Mouse (Mus musculus): ENCODE measurements around the gene Iqschfp. TPM values are rescaled to one million over a fixed set of nuclear protein-coding genes. Genes with fewer than 3 reads are reported as not detected.

Iqschfp gene
- polyA plus RNA-seq, 1 experiment from 2014 or later, result 5.3 TPM

- no peak overlapping the region for H3K27ac ChIP-seq (ENCODE audit: low read length)
- H3K4me1 ChIP-seq (replicated peaks; ENCODE audit: control insufficient read depth, insufficient read depth, low read length), result 0 out of 2 replicates have a peak, but pooled peaks cover 10% of the 10 kb centered on the region
- peak overlapping the region; percentile 73 for H3K4me2 ChIP-seq (ENCODE audit: low read length)
- H3K9ac ChIP-seq (replicated peaks; ENCODE audit: low read depth, low read length), result peak overlapping the region; percentile 0; the same call in 1 of the 2 replicates
- peak; percentile 74 for ATAC-seq
- H3K36me3 ChIP-seq (ENCODE audit: control insufficient read depth, insufficient read depth), result no peaks in the 10 kb centered on the region
- no peaks in the 10 kb centered on the region for H3K27me3 ChIP-seq (replicated peaks; ENCODE audit: control insufficient read depth, insufficient read depth, low read length)
- no peaks in the 10 kb centered on the region for H3K9me3 ChIP-seq (ENCODE audit: control insufficient read depth, low read length)
- 44% methylated on average over 10 of the region's 10 CpGs for WGBS
- H3K4me3 ChIP-seq (replicated peaks; ENCODE audit: low read length), result peak overlapping the region; percentile 46
These were observed 736 bp downstream of the Iqschfp start for GRCm38 (mm10) chr3:67892768-67893167.

GRCm38 (mm10) chr3:67902517-67902916 is 10.5 kb downstream of the Iqschfp start:
- Histone ChIP-seq H3K27ac (ENCODE audit: low read length) (no peak overlapping the region), H3K36me3 (ENCODE audit: control insufficient read depth, insufficient read depth) (no peaks in the 10 kb centered on the region), H3K4me3 (replicated peaks; ENCODE audit: low read length) (no peak overlapping the region), H3K27me3 (replicated peaks; ENCODE audit: control insufficient read depth, insufficient read depth, low read length) (no peaks in the 10 kb centered on the region), H3K9ac (replicated peaks; ENCODE audit: low read depth, low read length) (no peak overlapping the region), H3K4me2 (ENCODE audit: low read length) (no peak overlapping the region), H3K9me3 (ENCODE audit: control insufficient read depth, low read length) (no peaks in the 10 kb centered on the region), H3K4me1 (replicated peaks; ENCODE audit: control insufficient read depth, insufficient read depth, low read length) (no peaks in the 10 kb centered on the region)
- no peak for ATAC-seq
- 82% methylated on average over 4 of the region's 4 CpGs for WGBS

- 77% methylated on average over 2 of the region's 2 CpGs for WGBS
- Histone ChIP-seq H3K4me3 (replicated peaks; ENCODE audit: low read length) (no peak overlapping the region), H3K4me1 (replicated peaks; ENCODE audit: control insufficient read depth, insufficient read depth, low read length) (no peaks in the 10 kb centered on the region), H3K4me2 (ENCODE audit: low read length) (no peak overlapping the region), H3K9ac (replicated peaks; ENCODE audit: low read depth, low read length) (no peak overlapping the region), H3K36me3 (ENCODE audit: control insufficient read depth, insufficient read depth) (no peaks in the 10 kb centered on the region), H3K9me3 (ENCODE audit: control insufficient read depth, low read length) (no peaks in the 10 kb centered on the region), H3K27me3 (replicated peaks; ENCODE audit: control insufficient read depth, insufficient read depth, low read length) (no peaks in the 10 kb centered on the region), H3K27ac (ENCODE audit: low read length) (no peak overlapping the region)
- ATAC-seq, result no peak
These were observed 16.6 kb downstream of the Iqschfp start for GRCm38 (mm10) chr3:67908586-67908985.

- H3K27me3 ChIP-seq (replicated peaks; ENCODE audit: control insufficient read depth, insufficient read depth, low read length), result no peaks in the 10 kb centered on the region
- H3K9me3 ChIP-seq (ENCODE audit: control insufficient read depth, low read length), result no peaks in the 10 kb centered on the region
- no peak overlapping the region for H3K4me3 ChIP-seq (replicated peaks; ENCODE audit: low read length)
- no peak overlapping the region for H3K9ac ChIP-seq (replicated peaks; ENCODE audit: low read depth, low read length)
- peaks cover 3% of the 10 kb centered on the region; the same call in 1 of the 2 replicates for H3K4me1 ChIP-seq (replicated peaks; ENCODE audit: control insufficient read depth, insufficient read depth, low read length)
- H3K4me2 ChIP-seq (ENCODE audit: low read length), result no peak overlapping the region
- no peaks in the 10 kb centered on the region for H3K36me3 ChIP-seq (ENCODE audit: control insufficient read depth, insufficient read depth)
- WGBS, result 73% methylated on average over 3 of the region's 3 CpGs
- no peak overlapping the region for H3K27ac ChIP-seq (ENCODE audit: low read length)
- no peak for ATAC-seq
These were observed 26.1 kb downstream of the Iqschfp start for GRCm38 (mm10) chr3:67918098-67918497.

- H3K9ac ChIP-seq (replicated peaks; ENCODE audit: low read depth, low read length), result no peak overlapping the region
- H3K4me1 ChIP-seq (replicated peaks; ENCODE audit: control insufficient read depth, insufficient read depth, low read length), result peaks cover 3% of the 10 kb centered on the region; the same call in 1 of the 2 replicates
- 29% methylated on average over 8 of the region's 8 CpGs for WGBS
- no peaks in the 10 kb centered on the region for H3K36me3 ChIP-seq (ENCODE audit: control insufficient read depth, insufficient read depth)
- no peaks in the 10 kb centered on the region for H3K27me3 ChIP-seq (replicated peaks; ENCODE audit: control insufficient read depth, insufficient read depth, low read length)
- peak; percentile 55 for ATAC-seq
- no peak overlapping the region for H3K27ac ChIP-seq (ENCODE audit: low read length)
- no peak overlapping the region for H3K4me3 ChIP-seq (replicated peaks; ENCODE audit: low read length)
- no peak overlapping the region for H3K4me2 ChIP-seq (ENCODE audit: low read length)
- H3K9me3 ChIP-seq (ENCODE audit: control insufficient read depth, low read length), result no peaks in the 10 kb centered on the region
These were observed 26.7 kb downstream of the Iqschfp start for GRCm38 (mm10) chr3:67918634-67919259.

GRCm38 (mm10) chr3:67923095-67923494 is 31.1 kb downstream of the Iqschfp start:
- WGBS, result 88% methylated on average over 4 of the region's 4 CpGs
- no peak for ATAC-seq
- H3K9ac ChIP-seq (replicated peaks; ENCODE audit: low read depth, low read length), result no peak overlapping the region
- H3K4me2 ChIP-seq (ENCODE audit: low read length), result no peak overlapping the region
- H3K9me3 ChIP-seq (ENCODE audit: control insufficient read depth, low read length), result no peaks in the 10 kb centered on the region
- no peaks in the 10 kb centered on the region for H3K27me3 ChIP-seq (replicated peaks; ENCODE audit: control insufficient read depth, insufficient read depth, low read length)
- no peak overlapping the region for H3K27ac ChIP-seq (ENCODE audit: low read length)
- no peak overlapping the region for H3K4me3 ChIP-seq (replicated peaks; ENCODE audit: low read length)
- H3K36me3 ChIP-seq (ENCODE audit: control insufficient read depth, insufficient read depth), result no peaks in the 10 kb centered on the region
- peaks cover 3% of the 10 kb centered on the region; the same call in 1 of the 2 replicates for H3K4me1 ChIP-seq (replicated peaks; ENCODE audit: control insufficient read depth, insufficient read depth, low read length)

GRCm38 (mm10) chr3:67925453-67925852 is 33.4 kb downstream of the Iqschfp start:
- 0 out of 2 replicates have a peak, but pooled peaks cover 3% of the 10 kb centered on the region for H3K4me1 ChIP-seq (replicated peaks; ENCODE audit: control insufficient read depth, insufficient read depth, low read length)
- 84% methylated on average over 2 of the region's 2 CpGs for WGBS
- no peak overlapping the region for H3K9ac ChIP-seq (replicated peaks; ENCODE audit: low read depth, low read length)
- H3K27ac ChIP-seq (ENCODE audit: low read length), result no peak overlapping the region
- no peak overlapping the region for H3K4me2 ChIP-seq (ENCODE audit: low read length)
- no peaks in the 10 kb centered on the region for H3K9me3 ChIP-seq (ENCODE audit: control insufficient read depth, low read length)
- no peaks in the 10 kb centered on the region for H3K36me3 ChIP-seq (ENCODE audit: control insufficient read depth, insufficient read depth)
- H3K27me3 ChIP-seq (replicated peaks; ENCODE audit: control insufficient read depth, insufficient read depth, low read length), result no peaks in the 10 kb centered on the region
- no peak for ATAC-seq
- no peak overlapping the region for H3K4me3 ChIP-seq (replicated peaks; ENCODE audit: low read length)

- Histone ChIP-seq H3K27ac (ENCODE audit: low read length) (no peak overlapping the region), H3K9me3 (ENCODE audit: control insufficient read depth, low read length) (no peaks in the 10 kb centered on the region)
- no peak for ATAC-seq
These were observed 38.5 kb downstream of the Iqschfp start for GRCm38 (mm10) chr3:67930424-67931133.

GRCm38 (mm10) chr3:67931181-67931580 is 39.1 kb downstream of the Iqschfp start:
- no peak overlapping the region for H3K4me2 ChIP-seq (ENCODE audit: low read length)
- H3K27me3 ChIP-seq (replicated peaks; ENCODE audit: control insufficient read depth, insufficient read depth, low read length), result no peaks in the 10 kb centered on the region
- no peak overlapping the region for H3K9ac ChIP-seq (replicated peaks; ENCODE audit: low read depth, low read length)
- H3K9me3 ChIP-seq (ENCODE audit: control insufficient read depth, low read length), result no peaks in the 10 kb centered on the region
- peaks cover 8% of the 10 kb centered on the region; the same call in 1 of the 2 replicates for H3K4me1 ChIP-seq (replicated peaks; ENCODE audit: control insufficient read depth, insufficient read depth, low read length)
- ATAC-seq, result no peak
- no peak overlapping the region for H3K4me3 ChIP-seq (replicated peaks; ENCODE audit: low read length)
- no peaks in the 10 kb centered on the region for H3K36me3 ChIP-seq (ENCODE audit: control insufficient read depth, insufficient read depth)
- no peak overlapping the region for H3K27ac ChIP-seq (ENCODE audit: low read length)
- WGBS, result 63% methylated on average over 8 of the region's 8 CpGs

More at GRCm38 (mm10) chr3:67930424-67931133, 38.5 kb downstream of the Iqschfp start:
- Histone ChIP-seq H3K9ac (replicated peaks; ENCODE audit: low read depth, low read length) (no peak overlapping the region), H3K4me1 (replicated peaks; ENCODE audit: control insufficient read depth, insufficient read depth, low read length) (peaks cover 8% of the 10 kb centered on the region; the same call in 1 of the 2 replicates), H3K27me3 (replicated peaks; ENCODE audit: control insufficient read depth, insufficient read depth, low read length) (no peaks in the 10 kb centered on the region), H3K36me3 (ENCODE audit: control insufficient read depth, insufficient read depth) (no peaks in the 10 kb centered on the region), H3K4me2 (ENCODE audit: low read length) (no peak overlapping the region), H3K4me3 (replicated peaks; ENCODE audit: low read length) (no peak overlapping the region)
- WGBS, result 66% methylated on average over 10 of the region's 10 CpGs
